ENCODE assay signal across 22 mouse cellular contexts in genomic region chr2:10021296-10021695, GRCm38 (mm10). TPM values are rescaled to one million over a fixed set of nuclear protein-coding genes. Genes with fewer than 3 reads are reported as not detected.
DNase-seq lines count a peak whose midpoint lies in the region; ATAC-seq and TF ChIP-seq lines count a peak whose summit lies in the region.
"Had no signal": no experiment of that assay in that cellular context is flagged by ENCODE, and none has a peak within 500 bp of the region (broad histone marks: within the 10 kb centered on the region; RNA-seq: fewer than 3 reads in every experiment).

No protein-coding gene starts in this region.

- ATAC-seq in cerebellum, adult (ENCODE audit: insufficient number of reproducible peaks, low FRiP score, low TSS enrichment): peak; percentile 50; the same call in 1 of the 2 replicates
- no peak for ATAC-seq in intestine, postnatal 0 days
- ATAC-seq: liver, embryonic 12.5 days had no signal

- no peak for TF ChIP-seq CTCF in intestine, postnatal 0 days (IDR thresholded peaks at IDR 0.05; ENCODE audit: low read depth)

- DNase-seq in cerebellum, postnatal 4 days (ENCODE audit: low spot score in 2 of 2): no peak
- DNase-seq in testis, postnatal 10 days (ENCODE audit: low spot score): peak; percentile 46
- no peak for DNase-seq in testis, postnatal 14 days (ENCODE audit: low spot score)
- DNase-seq in cerebellum, postnatal 14 days: peak; percentile 65 to 67
- DNase-seq in skeletal muscle tissue, adult 2 months (ENCODE audit: low read depth, low spot score): peak; percentile 15
- DNase-seq in spleen, adult 12 weeks (ENCODE audit: low spot score): no peak
- DNase-seq: kidney, adult 2 months; kidney, postnatal 4 days; layer of hippocampus, adult 9-11 months; lung, adult 2 months; midbrain, embryonic 14.5 days; right cerebral cortex, postnatal 14 days had no signal

- H3K9me3 ChIP-seq in intestine, postnatal 0 days (ENCODE audit: control insufficient read depth): no peaks in the 10 kb centered on the region
- H3K9me3 ChIP-seq: forebrain, embryonic 12.5 days; heart, embryonic 10.5 days; liver, embryonic 12.5 days; megakaryocyte, embryonic 14.5 days; neural tube, embryonic 15.5 days; stomach, embryonic 15.5 days had no signal

- no peaks in the 10 kb centered on the region for H3K36me3 ChIP-seq in intestine, postnatal 0 days (ENCODE audit: control insufficient read depth, insufficient read depth)
- H3K36me3 ChIP-seq: forebrain, embryonic 12.5 days; heart, embryonic 10.5 days; liver, embryonic 12.5 days; neural tube, embryonic 15.5 days; stomach, embryonic 15.5 days had no signal

- no peak overlapping the region for H3K4me3 ChIP-seq in intestine, postnatal 0 days (ENCODE audit: low read depth, low read length)
- H3K4me3 ChIP-seq: forebrain, embryonic 12.5 days; heart, embryonic 10.5 days; left cerebral cortex, adult 2 months; liver, embryonic 12.5 days; megakaryocyte, embryonic 14.5 days; neural tube, embryonic 15.5 days; stomach, embryonic 15.5 days had no signal

- no peaks in the 10 kb centered on the region for H3K27me3 ChIP-seq in intestine, postnatal 0 days (replicated peaks; ENCODE audit: control insufficient read depth, insufficient read depth, low read length)
- H3K27me3 ChIP-seq: CH12.LX; forebrain, embryonic 12.5 days; liver, embryonic 12.5 days; megakaryocyte, embryonic 14.5 days; neural tube, embryonic 15.5 days; stomach, embryonic 15.5 days had no signal

- no peak overlapping the region for H3K9ac ChIP-seq in intestine, postnatal 0 days (ENCODE audit: low read depth, low read length)
- H3K9ac ChIP-seq: forebrain, embryonic 12.5 days; liver, embryonic 12.5 days; neural tube, embryonic 15.5 days; stomach, embryonic 15.5 days had no signal

- no peaks in the 10 kb centered on the region for H3K4me1 ChIP-seq in intestine, postnatal 0 days (replicated peaks; ENCODE audit: control insufficient read depth, insufficient read depth, low read length)
- H3K4me1 ChIP-seq: forebrain, embryonic 12.5 days; heart, embryonic 10.5 days; neural tube, embryonic 15.5 days; stomach, embryonic 15.5 days had no signal

- no peak overlapping the region for H3K27ac ChIP-seq in intestine, postnatal 0 days (ENCODE audit: low read depth, low read length)
- H3K27ac ChIP-seq: forebrain, embryonic 12.5 days; heart, embryonic 10.5 days; left cerebral cortex, adult 2 months; liver, embryonic 12.5 days; neural tube, embryonic 15.5 days; stomach, embryonic 15.5 days had no signal

- WGBS in intestine, postnatal 0 days: 91% methylated on average over 11 of the region's 11 CpGs

- no peak overlapping the region for H3K4me2 ChIP-seq in intestine, postnatal 0 days (replicated peaks; ENCODE audit: low read depth)
- H3K4me2 ChIP-seq: forebrain, embryonic 12.5 days; liver, embryonic 12.5 days; neural tube, embryonic 15.5 days; stomach, embryonic 15.5 days had no signal

RNA-seq across cellular contexts. Expression of gene Taf3, which starts 27.1 kb away (rescaled TPM):
- polyA plus RNA-seq in intestine, postnatal 0 days (2015; fragmentation: Nextera tagmentation; extraction: Ambion mirVana): 5.1 and 5.8 TPM in 2 replicates

RNA-seq across cellular contexts. Expression of gene Atp5c1, which starts 59.0 kb away (rescaled TPM):
- 970 and 993 TPM in 2 replicates for polyA plus RNA-seq in intestine, postnatal 0 days (2015; fragmentation: Nextera tagmentation; extraction: Ambion mirVana)

RNA-seq across cellular contexts. Expression of gene Kin, which starts 59.1 kb away (rescaled TPM):
- polyA plus RNA-seq in intestine, postnatal 0 days (2015; fragmentation: Nextera tagmentation; extraction: Ambion mirVana): 18.3 and 21.0 TPM in 2 replicates

Comparison
In these comparisons a context has a peak if more than half of its experiments do, and no peak if none do; other contexts are left out.
1. DNase-seq: peak in testis, postnatal 10 days (single experiment), cerebellum, postnatal 14 days (2 of 2) and skeletal muscle tissue, adult 2 months (single experiment); none in cerebellum, postnatal 4 days (0 of 2), testis, postnatal 14 days (single experiment) and spleen, adult 12 weeks (single experiment).